Mouse (Mus musculus) lung, postnatal 0 days (tissue): ENCODE data around the gene Ptgr1.

Experiments used
- CTCF ChIP-seq: IDR thresholded peaks from 2 replicates; pipeline ENCODE4 v1.5.1; 2016; ENCODE audit warnings: antibody characterized with exemption, mild to moderate bottlenecking
- EP300 ChIP-seq: IDR thresholded peaks from 2 replicates; pipeline ENCODE4 v1.6.1; 2016; ENCODE audit warnings: antibody characterized with exemption, mild to moderate bottlenecking, control low read depth

GRCm38 (mm10) chr4:58942942-58943341 is 44.0 kb downstream of the Ptgr1 start:
- TF ChIP-seq CTCF (no peak), EP300 (no peak)
